Comparison of ENCODE assay signal across 7 mouse cellular contexts in genomic region chr5:33039510-33039911, GRCm38 (mm10). TPM values are rescaled to one million over a fixed set of nuclear protein-coding genes. Genes with fewer than 3 reads are reported as not detected.
DNase-seq lines count a peak whose midpoint lies in the region; ATAC-seq lines count a peak whose summit lies in the region.

No protein-coding gene starts in this region.

- H3K36me3 ChIP-seq in heart, embryonic 11.5 days (ENCODE audit: control insufficient read depth, insufficient read depth, low read length), result no peaks in the 10 kb centered on the region
- no peaks in the 10 kb centered on the region for H3K36me3 ChIP-seq in kidney, embryonic 14.5 days (ENCODE audit: control insufficient read depth, insufficient read depth, low read length)

- WGBS in heart, embryonic 11.5 days (ENCODE audit: insufficient replicate concordance), result 5% methylated on average over 13 of the region's 13 CpGs
- WGBS in kidney, embryonic 14.5 days, result 3% methylated on average over 13 of the region's 13 CpGs

- H3K4me1 ChIP-seq in heart, embryonic 11.5 days (ENCODE audit: control insufficient read depth, insufficient read depth, low read length), result no peaks in the 10 kb centered on the region
- no peaks in the 10 kb centered on the region for H3K4me1 ChIP-seq in kidney, embryonic 14.5 days (ENCODE audit: control insufficient read depth, insufficient read depth, low read length)

- ATAC-seq in CD4-positive, CD25-positive, alpha-beta regulatory T cell, adult 4 months, result peak; percentile 81
- ATAC-seq in heart, embryonic 11.5 days (replicated peaks; ENCODE audit: insufficient number of reproducible peaks, low FRiP score, low TSS enrichment), result no peak
- ATAC-seq in kidney, embryonic 14.5 days (ENCODE audit: low FRiP score, low TSS enrichment), result peak; percentile 17; the same call in 1 of the 2 replicates

- no peak overlapping the region for H3K9ac ChIP-seq in heart, embryonic 11.5 days (ENCODE audit: low read depth, low read length)
- peak overlapping the region; percentile 23; the same call in 1 of the 2 replicates for H3K9ac ChIP-seq in kidney, embryonic 14.5 days (ENCODE audit: low read depth, low read length)

- DNase-seq in Muller cell, postnatal 12 days (ENCODE audit: inconsistent ontology term), result peak; percentile 45
- peak; percentile 75 for DNase-seq in embryo, embryonic 9.5 days (ENCODE audit: extremely low spot score)
- peak; percentile 82 for DNase-seq in lung, postnatal 10 days
- peak; percentile 30 for DNase-seq in retina, adult 2 months (ENCODE audit: low read depth, low spot score)

- no peak overlapping the region for H3K27ac ChIP-seq in heart, embryonic 11.5 days (ENCODE audit: low read depth, low read length)
- no peak overlapping the region for H3K27ac ChIP-seq in kidney, embryonic 14.5 days (ENCODE audit: low read depth, low read length)

- no peaks in the 10 kb centered on the region for H3K9me3 ChIP-seq in heart, embryonic 11.5 days (replicated peaks; ENCODE audit: control insufficient read depth, low read length)
- H3K9me3 ChIP-seq in kidney, embryonic 14.5 days (ENCODE audit: control insufficient read depth, low read length), result no peaks in the 10 kb centered on the region

- 0 out of 2 replicates have a peak overlapping the region, but pooled peaks have one; percentile 9 for H3K4me3 ChIP-seq in heart, embryonic 11.5 days (ENCODE audit: low read depth, low read length)
- no peak overlapping the region for H3K4me3 ChIP-seq in kidney, embryonic 14.5 days (ENCODE audit: low read length)

- peak overlapping the region; percentile 58 for H3K4me2 ChIP-seq in heart, embryonic 11.5 days
- H3K4me2 ChIP-seq in kidney, embryonic 14.5 days (replicated peaks; ENCODE audit: low read depth, low read length), result peak overlapping the region; percentile 32; the same call in 1 of the 2 replicates

- no peaks in the 10 kb centered on the region for H3K27me3 ChIP-seq in heart, embryonic 11.5 days (ENCODE audit: control insufficient read depth, insufficient read depth, low read length)
- H3K27me3 ChIP-seq in kidney, embryonic 14.5 days (ENCODE audit: control insufficient read depth, insufficient read depth, low read length), result no peaks in the 10 kb centered on the region

RNA-seq across cellular contexts. Expression of gene Ywhah, which starts 20.9 kb away (rescaled TPM):
- polyA plus RNA-seq in CD4-positive, CD25-positive, alpha-beta regulatory T cell, adult 4 months (2017; shearing (Covaris generic)), result 100 to 1,000 TPM; 192 to 194 TPM
- 449 and 491 TPM in 2 replicates for polyA plus RNA-seq in heart, embryonic 11.5 days (2014; fragmentation: Nextera tagmentation; extraction: Ambion mirVana)
- 286 and 318 TPM in 2 replicates for polyA plus RNA-seq in kidney, embryonic 14.5 days (2014; fragmentation: Nextera tagmentation; extraction: Ambion mirVana)

Comparison
In these comparisons a context has a peak if more than half of its experiments do, and no peak if none do; other contexts are left out.
1. DNase-seq: peak in every context shown above with its lines; median percentile 82 in lung, postnatal 10 days; 75 in embryo, embryonic 9.5 days; 45 in Muller cell, postnatal 12 days; 30 in retina, adult 2 months.